Mouse (Mus musculus): ENCODE data around the gene Tex261.

DNA sequence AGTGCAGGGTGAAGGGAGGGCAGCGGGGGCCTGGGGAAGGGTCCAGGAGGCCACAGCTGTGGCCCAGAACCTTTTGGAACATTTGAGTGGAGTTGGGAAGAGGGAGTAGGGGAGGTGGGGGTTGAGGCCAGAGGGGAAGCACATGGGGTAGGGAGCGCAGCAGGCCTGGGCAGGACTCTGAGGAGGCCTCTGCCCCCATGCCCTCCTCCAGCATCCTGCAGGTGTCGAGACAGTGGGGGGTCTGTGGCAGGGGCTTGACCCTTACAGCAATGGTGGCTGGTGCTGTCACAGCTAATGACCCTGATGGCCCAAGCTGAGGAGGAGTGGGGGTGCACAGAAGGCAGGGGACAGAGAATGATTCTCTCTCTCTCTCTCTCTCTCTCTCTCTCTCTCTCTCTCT, 26.3 kb downstream of the Tex261 start:
- TF ChIP-seq EP300 (IDR thresholded peaks at IDR 0.05; ENCODE audit: low read depth) (no peak), CTCF (IDR thresholded peaks at IDR 0.05; ENCODE audit: low read depth) (no peak)

Data from liver, embryonic 14.5 days (tissue).